Mouse (Mus musculus): ENCODE measurements around the gene Mfap2.

GRCm38 (mm10) chr4:141010941-141011429 is 767 bp downstream of the Mfap2 start:
- no peak for TF ChIP-seq POLR2A (IDR thresholded peaks at IDR 0.05; ENCODE audit: borderline replicate concordance, extremely low read depth, low read depth, low read length)
- no peak for TF ChIP-seq CTCF (IDR thresholded peaks at IDR 0.05; ENCODE audit: insufficient read depth, low read length)

Data from lung, adult 2 months (tissue).